Comparison of ENCODE assay signal across 8 mouse cellular contexts in genomic region chr6:47787941-47788736, GRCm38 (mm10). TPM values are rescaled to one million over a fixed set of nuclear protein-coding genes. Genes with fewer than 3 reads are reported as not detected.
DNase-seq lines count a peak whose midpoint lies in the region; ATAC-seq and TF ChIP-seq lines count a peak whose summit lies in the region.

No protein-coding gene starts in this region.

- under 1% methylated on average over 18 of the region's 18 CpGs for WGBS in forebrain, embryonic 15.5 days
- 1% methylated on average over 18 of the region's 18 CpGs for WGBS in neural tube, embryonic 14.5 days

- peak overlapping the region; percentile 80 for H3K9ac ChIP-seq in forebrain, embryonic 15.5 days (replicated peaks)
- peak overlapping the region; percentile 53 for H3K9ac ChIP-seq in neural tube, embryonic 14.5 days (replicated peaks; ENCODE audit: low read depth, low read length)

- no peaks in the 10 kb centered on the region for H3K27me3 ChIP-seq in forebrain, embryonic 15.5 days
- no peaks in the 10 kb centered on the region for H3K27me3 ChIP-seq in neural tube, embryonic 14.5 days (ENCODE audit: control insufficient read depth, insufficient read depth, low read length)
- H3K27me3 ChIP-seq in testis, adult 2 months (ENCODE audit: control insufficient read depth, insufficient read depth, low read length): no peaks in the 10 kb centered on the region

- intact Hi-C loops in heart, postnatal 25 days (cut with DNase I): loop anchor here (5.0 kb wide), 1 partner anchor 89 kb away; the partner anchor contains the start of gene Zfp282

- H3K27ac ChIP-seq in forebrain, embryonic 15.5 days (replicated peaks): peak overlapping the region; percentile 96
- peak overlapping the region; percentile 90 for H3K27ac ChIP-seq in neural tube, embryonic 14.5 days (ENCODE audit: low read depth, low read length)
- H3K27ac ChIP-seq in testis, adult 2 months (ENCODE audit: control insufficient read depth, insufficient read depth, low read depth, low read length): peak overlapping the region; percentile 93

- H3K4me2 ChIP-seq in forebrain, embryonic 15.5 days (replicated peaks): peak overlapping the region; percentile 60
- H3K4me2 ChIP-seq in neural tube, embryonic 14.5 days (ENCODE audit: low read depth, low read length): peak overlapping the region; percentile 58

- ATAC-seq in forebrain, embryonic 15.5 days (replicated peaks): peak; percentile 95
- peak; percentile 93 for ATAC-seq in neural tube, embryonic 14.5 days (ENCODE audit: low read depth)

- no peaks in the 10 kb centered on the region for H3K36me3 ChIP-seq in forebrain, embryonic 15.5 days
- H3K36me3 ChIP-seq in neural tube, embryonic 14.5 days (ENCODE audit: control insufficient read depth, insufficient read depth, low read length): no peaks in the 10 kb centered on the region
- H3K36me3 ChIP-seq in testis, adult 2 months (ENCODE audit: control insufficient read depth, insufficient read depth, low read length): no peaks in the 10 kb centered on the region

- no peaks in the 10 kb centered on the region for H3K9me3 ChIP-seq in forebrain, embryonic 15.5 days
- no peaks in the 10 kb centered on the region for H3K9me3 ChIP-seq in neural tube, embryonic 14.5 days (ENCODE audit: control insufficient read depth, low read length)

- peak; percentile 95 for DNase-seq in ES-CJ7 (ENCODE audit: low read depth, low spot score)
- DNase-seq in cerebellum, adult 11-12 months: peak; percentile 88
- peak; percentile 75 for DNase-seq in heart, postnatal 25 days (ENCODE audit: low spot score)
- DNase-seq in layer of hippocampus, adult 18-20 months (ENCODE audit: low spot score in 2 of 2): peak; percentile 76 to 93
- peak; percentile 84 to 87 for DNase-seq in lung, adult 18-20 months

- H3K4me3 ChIP-seq in forebrain, embryonic 15.5 days: peak overlapping the region; percentile 57
- H3K4me3 ChIP-seq in neural tube, embryonic 14.5 days (ENCODE audit: low read depth, low read length): peak overlapping the region; percentile 36
- peak overlapping the region; percentile 93 for H3K4me3 ChIP-seq in testis, adult 2 months (ENCODE audit: control insufficient read depth, low read depth, low read length)

- TF ChIP-seq POLR2A in testis, adult 2 months (IDR thresholded peaks at IDR 0.05; ENCODE audit: control insufficient read depth, low read depth, low read length): peak; percentile 87

- TF ChIP-seq CTCF in testis, adult 2 months (IDR thresholded peaks at IDR 0.05; ENCODE audit: control insufficient read depth, insufficient read depth, insufficient replicate concordance, low read depth, low read length): no peak

- 0 out of 2 replicates have a peak, but pooled peaks cover 2% of the 10 kb centered on the region for H3K4me1 ChIP-seq in forebrain, embryonic 15.5 days
- 0 out of 2 replicates have a peak, but pooled peaks cover 5% of the 10 kb centered on the region for H3K4me1 ChIP-seq in neural tube, embryonic 14.5 days (ENCODE audit: control insufficient read depth, insufficient read depth, low read length)
- peaks cover 3% of the 10 kb centered on the region for H3K4me1 ChIP-seq in testis, adult 2 months (ENCODE audit: control insufficient read depth, insufficient read depth, low read length)

RNA-seq across cellular contexts. Expression of gene Pdia4, which starts 25.1 kb away (rescaled TPM):
- polyA plus RNA-seq in forebrain, embryonic 15.5 days (2015; fragmentation: Nextera tagmentation; extraction: Ambion mirVana): 145 TPM in 2 replicates
- total RNA-seq in heart, postnatal 25 days (2021): 10 to 100 TPM; 48.3 to 54.3 TPM
- 10 to 100 TPM; 73.1 to 74.2 TPM for total RNA-seq in layer of hippocampus, adult 18-20 months (2021)
- 138 and 165 TPM in 2 replicates for polyA plus RNA-seq in neural tube, embryonic 14.5 days (2014; fragmentation: Nextera tagmentation; extraction: Ambion mirVana)
- 21.1 and 24.7 TPM in 2 replicates for polyA plus RNA-seq in testis, adult 2 months (2012; rRNA removed)

RNA-seq across cellular contexts. Expression of gene Zfp786, which starts 42.5 kb away (rescaled TPM):
- polyA plus RNA-seq in forebrain, embryonic 15.5 days (2015; fragmentation: Nextera tagmentation; extraction: Ambion mirVana): 17.3 and 18.5 TPM in 2 replicates
- total RNA-seq in heart, postnatal 25 days (2021): under 1 TPM; 0.68 to 0.89 TPM
- total RNA-seq in layer of hippocampus, adult 18-20 months (2021): 1 to 10 TPM; 4.9 to 5.0 TPM
- 17.7 and 18.4 TPM in 2 replicates for polyA plus RNA-seq in neural tube, embryonic 14.5 days (2014; fragmentation: Nextera tagmentation; extraction: Ambion mirVana)
- polyA plus RNA-seq in testis, adult 2 months (2012; rRNA removed): 0.85 and 1.0 TPM in 2 replicates

RNA-seq across cellular contexts. Expression of gene Zfp398, which starts 47.3 kb away (rescaled TPM):
- 16.5 and 17.5 TPM in 2 replicates for polyA plus RNA-seq in forebrain, embryonic 15.5 days (2015; fragmentation: Nextera tagmentation; extraction: Ambion mirVana)
- total RNA-seq in heart, postnatal 25 days (2021): 1 to 10 TPM; 6.4 to 7.2 TPM
- total RNA-seq in layer of hippocampus, adult 18-20 months (2021): 10 to 100 TPM; 20.1 to 23.8 TPM
- polyA plus RNA-seq in neural tube, embryonic 14.5 days (2014; fragmentation: Nextera tagmentation; extraction: Ambion mirVana): 20.1 and 23.1 TPM in 2 replicates
- 5.8 and 6.4 TPM in 2 replicates for polyA plus RNA-seq in testis, adult 2 months (2012; rRNA removed)

Comparison
In these comparisons a context has a peak if more than half of its experiments do, and no peak if none do; other contexts are left out.
1. Peak in every context shown above with its lines: DNase-seq, ATAC-seq, H3K4me3 ChIP-seq and H3K27ac ChIP-seq.
2. H3K4me3 ChIP-seq: peak in every context shown above with its lines; median percentile 93 in testis, adult 2 months; 57 in forebrain, embryonic 15.5 days; 36 in neural tube, embryonic 14.5 days.